Mouse (Mus musculus): ENCODE results near the gene Ubn2. TPM values are rescaled to one million over a fixed set of nuclear protein-coding genes. Genes with fewer than 3 reads are reported as not detected.
"Not testable (repeated sequence)": the region's sequence is repeated elsewhere in the genome, so short reads cannot be mapped to it uniquely, and the experiment has no call there.

Gene Ubn2
- polyA plus RNA-seq, 1 experiment from 2014 or later = 4.1 TPM

GRCm38 (mm10) chr6:38531211-38531820 is 97.6 kb downstream of the Ubn2 start:
- Histone ChIP-seq H3K9ac (ENCODE audit: low read depth, low read length) (no peak overlapping the region), H3K4me1 (ENCODE audit: control insufficient read depth, low read depth, low read length) (peaks cover 11% of the 10 kb centered on the region), H3K9me3 (replicated peaks; ENCODE audit: control insufficient read depth, low read length) (no peaks in the 10 kb centered on the region), H3K4me2 (ENCODE audit: low read depth, low read length) (no peak overlapping the region), H3K36me3 (ENCODE audit: control insufficient read depth, insufficient read depth) (no peaks in the 10 kb centered on the region), H3K4me3 (ENCODE audit: low read depth, low read length) (no peak overlapping the region), H3K27me3 (ENCODE audit: control insufficient read depth, insufficient read depth, low read depth, low read length) (no peaks in the 10 kb centered on the region), H3K27ac (ENCODE audit: low read length) (no peak overlapping the region)
- 33% methylated on average over 5 of the region's 5 CpGs for WGBS (ENCODE audit: insufficient replicate concordance)
- ATAC-seq (ENCODE audit: low read depth) = no peak

- Histone ChIP-seq H3K27me3 (ENCODE audit: control insufficient read depth, insufficient read depth, low read depth, low read length) (no peaks in the 10 kb centered on the region), H3K9me3 (replicated peaks; ENCODE audit: control insufficient read depth, low read length) (no peaks in the 10 kb centered on the region), H3K9ac (ENCODE audit: low read depth, low read length) (peak overlapping the region; percentile 84), H3K4me2 (ENCODE audit: low read depth, low read length) (peak overlapping the region; percentile 79), H3K27ac (ENCODE audit: low read length) (peak overlapping the region; percentile 97), H3K4me1 (ENCODE audit: control insufficient read depth, low read depth, low read length) (peaks cover 11% of the 10 kb centered on the region), H3K36me3 (ENCODE audit: control insufficient read depth, insufficient read depth) (no peaks in the 10 kb centered on the region), H3K4me3 (ENCODE audit: low read depth, low read length) (peak overlapping the region; percentile 98)
- WGBS (ENCODE audit: insufficient replicate concordance) = 7% methylated on average over 25 of the region's 25 CpGs
- peak; percentile 7 for ATAC-seq (ENCODE audit: low read depth)
Observed at GRCm38 (mm10) chr6:38532500-38533420, 99.0 kb downstream of the Ubn2 start.

GRCm38 (mm10) chr6:38533428-38534405 is 100.0 kb downstream of the Ubn2 start, which contains the start of gene Fmc1:
TSS of gene Fmc1 (plus strand) at chr6:38533502.
- 1% methylated on average over 41 of the region's 41 CpGs for WGBS (ENCODE audit: insufficient replicate concordance)

GRCm38 (mm10) chr6:38534640-38535365 is 101.1 kb downstream of the Ubn2 start:
- H3K4me3 ChIP-seq (ENCODE audit: low read depth, low read length) = peak overlapping the region; percentile 98
- peak; percentile 80 for ATAC-seq (ENCODE audit: low read depth)
- no peaks in the 10 kb centered on the region for H3K36me3 ChIP-seq (ENCODE audit: control insufficient read depth, insufficient read depth)
- H3K27me3 ChIP-seq (ENCODE audit: control insufficient read depth, insufficient read depth, low read depth, low read length) = no peaks in the 10 kb centered on the region
- peak overlapping the region; percentile 97 for H3K27ac ChIP-seq (ENCODE audit: low read length)
- H3K4me2 ChIP-seq (ENCODE audit: low read depth, low read length) = peak overlapping the region; percentile 79
- peaks cover 11% of the 10 kb centered on the region for H3K4me1 ChIP-seq (ENCODE audit: control insufficient read depth, low read depth, low read length)
- peak overlapping the region; percentile 98 for H3K9ac ChIP-seq (ENCODE audit: low read depth, low read length)
- H3K9me3 ChIP-seq (replicated peaks; ENCODE audit: control insufficient read depth, low read length) = no peaks in the 10 kb centered on the region
- under 1% methylated on average over 53 of the region's 53 CpGs for WGBS (ENCODE audit: insufficient replicate concordance)

More at GRCm38 (mm10) chr6:38533428-38534405, 100.0 kb downstream of the Ubn2 start, which contains the start of gene Fmc1:
- H3K27me3 ChIP-seq (ENCODE audit: control insufficient read depth, insufficient read depth, low read depth, low read length) = no peaks in the 10 kb centered on the region
- no peaks in the 10 kb centered on the region for H3K9me3 ChIP-seq (replicated peaks; ENCODE audit: control insufficient read depth, low read length)
- peak within 1 kb of the TSS; percentile 98 for H3K9ac ChIP-seq (ENCODE audit: low read depth, low read length)
- peak within 1 kb of the TSS; percentile 97 for H3K27ac ChIP-seq (ENCODE audit: low read length)
- H3K4me1 ChIP-seq (ENCODE audit: control insufficient read depth, low read depth, low read length) = peaks cover 11% of the 10 kb centered on the region
- no peaks in the 10 kb centered on the region for H3K36me3 ChIP-seq (ENCODE audit: control insufficient read depth, insufficient read depth)
- peak; percentile 85 for ATAC-seq (ENCODE audit: low read depth)
- H3K4me2 ChIP-seq (ENCODE audit: low read depth, low read length) = peak within 1 kb of the TSS; percentile 79
- peak within 1 kb of the TSS; percentile 98 for H3K4me3 ChIP-seq (ENCODE audit: low read depth, low read length)

- Histone ChIP-seq H3K36me3 (ENCODE audit: control insufficient read depth, insufficient read depth) (no peaks in the 10 kb centered on the region), H3K4me2 (ENCODE audit: low read depth, low read length) (peak overlapping the region; percentile 79), H3K9me3 (replicated peaks; ENCODE audit: control insufficient read depth, low read length) (no peaks in the 10 kb centered on the region), H3K9ac (ENCODE audit: low read depth, low read length) (peak overlapping the region; percentile 98), H3K27ac (ENCODE audit: low read length) (peak overlapping the region; percentile 97), H3K27me3 (ENCODE audit: control insufficient read depth, insufficient read depth, low read depth, low read length) (no peaks in the 10 kb centered on the region), H3K4me1 (ENCODE audit: control insufficient read depth, low read depth, low read length) (peaks cover 11% of the 10 kb centered on the region), H3K4me3 (ENCODE audit: low read depth, low read length) (peak overlapping the region; percentile 98)
- no peak for ATAC-seq (ENCODE audit: low read depth)
- WGBS (ENCODE audit: insufficient replicate concordance) = under 1% methylated on average over 9 of the region's 9 CpGs
Observed at GRCm38 (mm10) chr6:38535366-38535690, 101.6 kb downstream of the Ubn2 start.

GRCm38 (mm10) chr6:38535788-38536187 is 102.0 kb downstream of the Ubn2 start:
- peak overlapping the region; percentile 79 for H3K4me2 ChIP-seq (ENCODE audit: low read depth, low read length)
- H3K4me1 ChIP-seq (ENCODE audit: control insufficient read depth, low read depth, low read length) = peaks cover 11% of the 10 kb centered on the region
- no peaks in the 10 kb centered on the region for H3K9me3 ChIP-seq (replicated peaks; ENCODE audit: control insufficient read depth, low read length)
- ATAC-seq (ENCODE audit: low read depth) = no peak
- H3K4me3 ChIP-seq (ENCODE audit: low read depth, low read length) = peak overlapping the region; percentile 98
- no peaks in the 10 kb centered on the region for H3K36me3 ChIP-seq (ENCODE audit: control insufficient read depth, insufficient read depth)
- no peaks in the 10 kb centered on the region for H3K27me3 ChIP-seq (ENCODE audit: control insufficient read depth, insufficient read depth, low read depth, low read length)
- no peak overlapping the region; the same call in 1 of the 2 replicates for H3K9ac ChIP-seq (ENCODE audit: low read depth, low read length)
- WGBS (ENCODE audit: insufficient replicate concordance) = 73% methylated on average over 1 of the region's 1 CpGs
- H3K27ac ChIP-seq (ENCODE audit: low read length) = no peak overlapping the region

- H3K36me3 ChIP-seq (ENCODE audit: control insufficient read depth, insufficient read depth); H3K4me1 ChIP-seq (ENCODE audit: control insufficient read depth, low read depth, low read length); H3K4me2 ChIP-seq (ENCODE audit: low read depth, low read length); H3K4me3 ChIP-seq (ENCODE audit: low read depth, low read length); H3K27ac ChIP-seq (ENCODE audit: low read length); ATAC-seq (ENCODE audit: low read depth); H3K27me3 ChIP-seq (ENCODE audit: control insufficient read depth, insufficient read depth, low read depth, low read length); H3K9ac ChIP-seq (ENCODE audit: low read depth, low read length); H3K9me3 ChIP-seq (replicated peaks; ENCODE audit: control insufficient read depth, low read length): not testable (repeated sequence)
- WGBS (ENCODE audit: insufficient replicate concordance) = 77% methylated on average over 4 of the region's 5 CpGs
Observed at GRCm38 (mm10) chr6:38544141-38544540, 110.4 kb downstream of the Ubn2 start.

- not testable (repeated sequence) for H3K4me3 ChIP-seq (ENCODE audit: low read depth, low read length); ATAC-seq (ENCODE audit: low read depth); H3K9ac ChIP-seq (ENCODE audit: low read depth, low read length); H3K4me1 ChIP-seq (ENCODE audit: control insufficient read depth, low read depth, low read length); H3K27ac ChIP-seq (ENCODE audit: low read length); H3K36me3 ChIP-seq (ENCODE audit: control insufficient read depth, insufficient read depth); H3K4me2 ChIP-seq (ENCODE audit: low read depth, low read length); H3K27me3 ChIP-seq (ENCODE audit: control insufficient read depth, insufficient read depth, low read depth, low read length); H3K9me3 ChIP-seq (replicated peaks; ENCODE audit: control insufficient read depth, low read length)
- 72% methylated on average over 2 of the region's 2 CpGs for WGBS (ENCODE audit: insufficient replicate concordance)
Observed at GRCm38 (mm10) chr6:38547005-38547404, 113.3 kb downstream of the Ubn2 start.
